ENCODE assay signal across 21 mouse cellular contexts in genomic region chr3:122401011-122401410, GRCm38 (mm10).
"Had no signal": no experiment of that assay in that cellular context is flagged by ENCODE, and none has a peak within 500 bp of the region (broad histone marks: within the 10 kb centered on the region; RNA-seq: fewer than 3 reads in every experiment).

No protein-coding gene starts in this region.

- H3K27ac ChIP-seq: kidney, embryonic 15.5 days; left cerebral cortex, adult 2 months; liver, embryonic 13.5 days; stomach, postnatal 0 days had no signal

- H3K9me3 ChIP-seq: intestine, embryonic 15.5 days; kidney, embryonic 15.5 days; liver, embryonic 13.5 days; midbrain, embryonic 10.5 days had no signal

- H3K27me3 ChIP-seq: intestine, embryonic 15.5 days; kidney, embryonic 15.5 days; liver, embryonic 13.5 days had no signal

- H3K36me3 ChIP-seq: intestine, embryonic 15.5 days; kidney, embryonic 15.5 days; liver, embryonic 13.5 days; midbrain, embryonic 10.5 days had no signal

- H3K4me3 ChIP-seq: intestine, embryonic 15.5 days; kidney, embryonic 15.5 days; left cerebral cortex, adult 2 months; liver, embryonic 13.5 days; megakaryocyte, embryonic 14.5 days; midbrain, embryonic 10.5 days had no signal

- H3K4me1 ChIP-seq: megakaryocyte, embryonic 14.5 days had no signal

- DNase-seq: kidney, adult 11 months; kidney, adult 8-10 months; kidney, postnatal 10 days; kidney, postnatal 36 days; layer of hippocampus, postnatal 36 days; liver, embryonic 13.5 days; lung, adult 2 months; lung, postnatal 36 days; midbrain, embryonic 14.5 days; right cerebral cortex, adult 18-20 months; right cerebral cortex, postnatal 14 days; right cerebral cortex, postnatal 4 days; thymus, adult 2 months; thymus, postnatal 14 days; thymus, postnatal 4 days had no signal
